Mouse (Mus musculus) bone marrow macrophage, adult 2 months (primary cell): ENCODE data around the gene Otp. TPM values are rescaled to one million over a fixed set of nuclear protein-coding genes. Genes with fewer than 3 reads are reported as not detected.

Experiments used
- H3K27ac ChIP-seq: 2 replicates; pipeline ENCODE4 v1.5.1; 2012; ENCODE audit warnings: low read depth, low read length; ENCODE audit not compliant: insufficient read depth
- H3K4me1 ChIP-seq: 2 replicates; pipeline ENCODE4 v1.6.1; 2012; ENCODE audit warnings: low read length; ENCODE audit not compliant: control insufficient read depth, insufficient read depth
- H3K4me3 ChIP-seq: 2 replicates; pipeline ENCODE4 v1.5.1; 2012; ENCODE audit warnings: mild to moderate bottlenecking, low read length, moderate library complexity; ENCODE audit not compliant: insufficient read depth
- CTCF ChIP-seq: IDR thresholded peaks from 2 replicates; pipeline ENCODE4 v1.5.1; 2012; ENCODE audit warnings: low read depth, mild to moderate bottlenecking, low read length, moderate library complexity
- POLR2A ChIP-seq: IDR thresholded peaks from 2 replicates; pipeline ENCODE4 v1.6.1; 2012; ENCODE audit warnings: mild to moderate bottlenecking, low read depth, low read length, borderline replicate concordance
- polyA plus RNA-seq: library from polyadenylated mRNA; stranded (reverse); fragments of >200 nt; gene quantifications from 2 replicates; pipeline ENCODE4 v1.2.4, GENCODE M21; 2012; ENCODE audit not compliant: missing spikeins, insufficient read depth, insufficient read length

Otp gene
- polyA plus RNA-seq, 1 experiment: not detected

GRCm38 (mm10) chr13:94859256-94859655 lies 16.1 kb upstream of the Otp start:
- no peaks in the 10 kb centered on the region for H3K4me1 ChIP-seq
- TF ChIP-seq POLR2A (no peak), CTCF (no peak)
- H3K4me3 ChIP-seq: no peak overlapping the region
- H3K27ac ChIP-seq: no peak overlapping the region

- H3K4me3 ChIP-seq: no peak overlapping the region
- H3K4me1 ChIP-seq: no peaks in the 10 kb centered on the region
- no peak overlapping the region for H3K27ac ChIP-seq
- TF ChIP-seq POLR2A (no peak), CTCF (no peak)
These were observed 12.7 kb upstream of the Otp start for GRCm38 (mm10) chr13:94862491-94863230.

- TF ChIP-seq POLR2A (no peak), CTCF (no peak)
- H3K4me1 ChIP-seq: peaks cover 3% of the 10 kb centered on the region; the same call in 1 of the 2 replicates
- no peak overlapping the region for H3K27ac ChIP-seq
- no peak overlapping the region for H3K4me3 ChIP-seq
These were observed 8.5 kb upstream of the Otp start for GRCm38 (mm10) chr13:94866906-94867305.

- peaks cover 3% of the 10 kb centered on the region; the same call in 1 of the 2 replicates for H3K4me1 ChIP-seq
- TF ChIP-seq CTCF (no peak), POLR2A (no peak)
- no peak overlapping the region for H3K4me3 ChIP-seq
- no peak overlapping the region for H3K27ac ChIP-seq
These were observed 7.6 kb upstream of the Otp start for GRCm38 (mm10) chr13:94867772-94868171.

GRCm38 (mm10) chr13:94868478-94868950 lies 6.9 kb upstream of the Otp start:
- Histone ChIP-seq H3K27ac (no peak overlapping the region), H3K4me3 (peak overlapping the region; percentile 62), H3K4me1 (peaks cover 3% of the 10 kb centered on the region; the same call in 1 of the 2 replicates)
- TF ChIP-seq POLR2A: no peak
- TF ChIP-seq CTCF: peak; percentile 43

- Histone ChIP-seq H3K4me1 (peaks cover 3% of the 10 kb centered on the region; the same call in 1 of the 2 replicates), H3K27ac (no peak overlapping the region), H3K4me3 (no peak overlapping the region)
- TF ChIP-seq CTCF (no peak), POLR2A (no peak)
These were observed 5.9 kb upstream of the Otp start for GRCm38 (mm10) chr13:94869541-94869940.

GRCm38 (mm10) chr13:94870071-94870460 lies 5.3 kb upstream of the Otp start:
- Histone ChIP-seq H3K27ac (no peak overlapping the region), H3K4me3 (no peak overlapping the region), H3K4me1 (peaks cover 3% of the 10 kb centered on the region; the same call in 1 of the 2 replicates)
- TF ChIP-seq POLR2A (no peak), CTCF (no peak)

GRCm38 (mm10) chr13:94870461-94871186 lies 4.8 kb upstream of the Otp start:
- Histone ChIP-seq H3K4me3 (no peak overlapping the region), H3K27ac (no peak overlapping the region), H3K4me1 (peaks cover 3% of the 10 kb centered on the region; the same call in 1 of the 2 replicates)
- TF ChIP-seq POLR2A: no peak

GRCm38 (mm10) chr13:94871806-94872320 lies 3.5 kb upstream of the Otp start:
- TF ChIP-seq CTCF: no peak
- TF ChIP-seq POLR2A: no peak
- no peak overlapping the region for H3K27ac ChIP-seq
- peaks cover 3% of the 10 kb centered on the region; the same call in 1 of the 2 replicates for H3K4me1 ChIP-seq
- no peak overlapping the region for H3K4me3 ChIP-seq

- Histone ChIP-seq H3K4me3 (no peak overlapping the region), H3K4me1 (peaks cover 3% of the 10 kb centered on the region; the same call in 1 of the 2 replicates), H3K27ac (no peak overlapping the region)
- TF ChIP-seq CTCF: no peak
- no peak for TF ChIP-seq POLR2A
These were observed 3.0 kb upstream of the Otp start for GRCm38 (mm10) chr13:94872439-94872838.
